Mouse (Mus musculus): ENCODE data around the gene Mcub.

The Mcub gene

GRCm38 (mm10) chr3:129948359-129948758 is 21.6 kb downstream of the Mcub start:
- DNase-seq, result no peak

GRCm38 (mm10) chr3:129946217-129946914 is 23.6 kb downstream of the Mcub start:
- DNase-seq, result no peak

GRCm38 (mm10) chr3:129943813-129944212 is 26.2 kb downstream of the Mcub start:
- DNase-seq, result no peak

GRCm38 (mm10) chr3:129941291-129941690 is 28.7 kb downstream of the Mcub start:
- no peak for DNase-seq

- DNase-seq, result no peak
Observed at GRCm38 (mm10) chr3:129940780-129941179, 29.2 kb downstream of the Mcub start.

GRCm38 (mm10) chr3:129939058-129939457 is 30.9 kb downstream of the Mcub start:
- no peak for DNase-seq

GRCm38 (mm10) chr3:129937848-129938247 is 32.2 kb downstream of the Mcub start:
- DNase-seq, result no peak

GRCm38 (mm10) chr3:129936561-129936960 is 33.4 kb downstream of the Mcub start:
- no peak for DNase-seq

GRCm38 (mm10) chr3:129932443-129932842 is 37.6 kb downstream of the Mcub start:
- peak in 1 of 2 experiments; percentile 15 for DNase-seq

- DNase-seq, result no peak
Observed at GRCm38 (mm10) chr3:129930213-129930778, 39.7 kb downstream of the Mcub start.

- no peak for DNase-seq
Observed at GRCm38 (mm10) chr3:129925861-129926260, 44.1 kb downstream of the Mcub start.

GRCm38 (mm10) chr3:129923581-129923980 is 46.4 kb downstream of the Mcub start:
- DNase-seq, result peak; percentile 14 to 26

GRCm38 (mm10) chr3:129918434-129918833 is 51.6 kb downstream of the Mcub start:
- DNase-seq, result peak; percentile 41 to 79

GRCm38 (mm10) chr3:129917424-129917823 is 52.6 kb downstream of the Mcub start:
- no peak for DNase-seq

- DNase-seq, result no peak
Observed at GRCm38 (mm10) chr3:129913241-129913640, 56.8 kb downstream of the Mcub start.

GRCm38 (mm10) chr3:129912025-129912424 is 58.0 kb downstream of the Mcub start:
- DNase-seq, result no peak

- no peak for DNase-seq
Observed at GRCm38 (mm10) chr3:129904381-129905132, 65.4 kb downstream of the Mcub start.

- DNase-seq, result no peak
Observed at GRCm38 (mm10) chr3:129903866-129904265, 66.1 kb downstream of the Mcub start.

- DNase-seq, result no peak
Observed at GRCm38 (mm10) chr3:129903369-129903768, 66.6 kb downstream of the Mcub start.

GRCm38 (mm10) chr3:129901271-129901809 is 68.7 kb downstream of the Mcub start, which contains the start of gene Casp6:
Gene Casp6 (plus strand): TSS chr3:129901425.
- peak; percentile 80 to 81 for DNase-seq

- no peak for DNase-seq
Observed at GRCm38 (mm10) chr3:129898886-129899285, 71.1 kb downstream of the Mcub start.

GRCm38 (mm10) chr3:129896591-129896990 is 73.4 kb downstream of the Mcub start:
- DNase-seq, result no peak

GRCm38 (mm10) chr3:129893143-129893542 is 76.9 kb downstream of the Mcub start:
- DNase-seq, result no peak

GRCm38 (mm10) chr3:129892003-129892402 is 78.0 kb downstream of the Mcub start:
- no peak for DNase-seq
